Mouse (Mus musculus): Measurements from ENCODE around the gene Rbfox1.

The Rbfox1 gene

DNA sequence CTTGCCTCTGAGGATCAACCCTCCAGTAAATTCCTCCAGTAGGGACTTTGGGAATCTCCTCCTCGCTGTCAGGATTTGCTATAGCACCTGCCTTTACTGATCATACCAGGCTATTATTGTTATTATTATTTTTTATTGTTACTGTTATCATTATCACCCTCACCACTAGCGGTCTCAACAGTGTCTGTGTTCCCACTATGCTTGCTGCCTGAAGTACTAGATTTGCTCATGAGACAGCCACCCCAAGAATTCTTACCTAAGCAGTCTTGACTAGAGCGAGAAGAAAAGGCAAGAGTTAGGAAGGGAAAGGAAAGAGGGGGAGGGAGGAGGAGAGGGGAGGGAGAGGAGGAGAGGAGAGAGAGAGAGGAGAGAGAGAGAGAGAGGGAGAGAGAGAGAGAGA, 954.9 kb downstream of the Rbfox1 start:
- DNase-seq, result no peak

DNA sequence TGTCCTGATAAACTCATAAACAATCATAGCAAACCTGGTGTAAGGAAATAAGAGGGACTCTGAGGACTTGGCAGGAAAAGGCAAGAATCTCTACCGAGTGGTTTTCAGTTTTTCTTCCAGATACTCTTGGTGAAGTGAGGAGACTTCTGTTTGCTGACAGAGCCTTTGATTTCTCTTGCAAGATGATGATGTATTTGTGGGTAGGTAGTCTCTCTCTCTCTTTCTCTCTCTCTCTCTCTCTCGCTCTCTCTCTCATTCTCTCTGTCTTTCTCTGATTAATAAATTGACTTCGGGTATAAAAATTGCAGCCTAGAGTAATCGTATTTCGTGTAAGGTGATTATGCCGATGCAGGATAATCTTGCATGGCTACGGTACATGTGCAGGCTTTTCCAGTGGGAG, 955.3 kb downstream of the Rbfox1 start:
- DNase-seq, result no peak

DNA sequence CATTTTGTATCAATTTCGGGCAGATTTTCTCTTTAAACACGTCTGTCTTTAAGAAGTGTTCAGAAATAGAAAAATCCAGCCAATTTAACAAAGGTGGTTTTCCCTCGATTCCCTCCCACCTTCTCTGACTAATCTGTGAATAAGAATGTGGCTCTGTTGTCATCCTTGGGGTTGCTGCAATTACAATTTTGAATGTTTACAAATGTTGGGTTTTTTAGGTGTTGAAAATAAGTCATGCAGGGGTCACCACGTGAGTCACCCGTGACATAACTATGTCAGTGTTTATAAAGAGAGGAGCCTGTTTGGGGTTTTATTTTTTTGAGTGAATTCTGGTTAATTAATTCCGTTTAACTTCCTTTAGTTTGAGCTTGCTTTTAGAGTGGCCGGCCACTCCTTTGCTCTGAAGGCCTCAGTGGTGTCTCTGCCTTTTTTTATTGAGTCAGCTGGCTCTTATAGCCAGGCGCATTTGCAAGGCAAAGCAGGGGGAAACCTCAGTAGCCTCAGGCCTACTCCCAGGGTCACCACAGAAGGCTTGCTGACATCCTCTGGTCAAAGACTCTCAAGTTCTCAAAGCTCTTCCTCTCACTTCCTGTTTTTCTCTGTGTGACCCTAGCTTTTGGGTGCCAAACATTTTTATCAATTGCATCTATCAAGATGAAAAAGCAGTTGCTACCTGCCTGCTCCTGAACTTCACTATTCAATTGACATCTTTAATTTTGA, 957.1 kb downstream of the Rbfox1 start:
- DNase-seq, result no peak

DNA sequence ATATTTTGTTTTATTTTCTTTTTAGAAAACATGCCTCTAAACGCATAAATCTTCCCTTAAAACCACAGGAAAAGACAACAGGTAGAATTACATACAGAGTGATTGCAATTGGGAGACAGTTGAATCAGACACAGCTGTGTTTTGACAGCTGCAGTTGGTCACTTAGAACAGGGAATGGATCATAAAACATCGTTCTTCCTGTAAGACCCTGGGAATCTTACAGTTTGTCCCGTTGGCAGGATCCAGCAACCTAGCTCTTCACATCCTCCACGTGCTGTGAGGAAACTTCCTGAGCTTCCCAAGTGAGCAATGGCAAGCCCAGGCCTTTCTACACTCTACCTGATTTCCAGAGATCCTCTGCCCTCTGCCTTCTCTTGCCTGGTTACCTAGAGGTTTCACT, 959.5 kb downstream of the Rbfox1 start:
- DNase-seq, result no peak

GRCm38 (mm10) chr16:6851393-6851792, 966.2 kb downstream of the Rbfox1 start:
- DNase-seq, result no peak

DNA sequence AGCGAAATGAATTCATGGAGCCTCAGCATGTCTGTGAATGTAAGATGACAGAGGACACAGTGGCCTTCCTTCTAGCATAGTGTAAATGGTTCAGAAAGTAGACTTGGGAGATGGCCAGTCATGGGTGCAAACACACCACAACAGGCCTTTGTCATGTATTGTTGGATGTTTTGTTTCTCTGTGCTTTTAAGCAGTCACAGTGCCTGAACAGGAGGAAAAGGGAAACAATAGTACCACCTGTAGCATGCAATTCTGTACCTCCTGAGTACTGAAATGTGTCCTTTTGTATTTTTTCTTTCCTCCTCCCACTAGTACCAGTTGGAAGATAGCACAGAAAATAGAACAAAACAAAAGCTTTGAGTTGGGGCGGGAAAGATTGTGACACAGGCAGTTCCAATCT, 968.6 kb downstream of the Rbfox1 start:
- DNase-seq, result no peak

DNA sequence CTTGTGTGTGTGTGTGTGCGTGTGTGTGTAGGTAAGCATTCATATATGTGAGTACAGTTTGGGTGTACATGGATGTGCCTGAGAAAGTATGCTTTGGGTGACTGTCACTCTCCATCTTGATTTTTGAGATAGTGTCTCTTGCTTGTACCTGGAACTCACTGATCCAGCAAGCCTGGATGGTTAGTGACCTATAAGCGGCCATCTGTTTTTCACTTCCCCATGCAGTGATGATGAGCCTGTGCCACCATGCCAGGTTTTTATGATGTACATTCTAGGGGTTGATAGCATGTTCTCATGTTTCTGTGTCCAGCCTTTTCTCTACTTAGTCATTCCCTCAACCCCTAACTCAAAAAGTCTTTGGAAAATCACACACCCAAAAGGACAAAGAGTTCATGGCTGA, 976.5 kb downstream of the Rbfox1 start:
- DNase-seq, result no peak

- no peak for DNase-seq
These were observed 997.7 kb downstream of the Rbfox1 start for GRCm38 (mm10) chr16:6882683-6883430.

- no peak for DNase-seq
These were observed 998.6 kb downstream of the Rbfox1 start for GRCm38 (mm10) chr16:6883798-6884197.

DNA sequence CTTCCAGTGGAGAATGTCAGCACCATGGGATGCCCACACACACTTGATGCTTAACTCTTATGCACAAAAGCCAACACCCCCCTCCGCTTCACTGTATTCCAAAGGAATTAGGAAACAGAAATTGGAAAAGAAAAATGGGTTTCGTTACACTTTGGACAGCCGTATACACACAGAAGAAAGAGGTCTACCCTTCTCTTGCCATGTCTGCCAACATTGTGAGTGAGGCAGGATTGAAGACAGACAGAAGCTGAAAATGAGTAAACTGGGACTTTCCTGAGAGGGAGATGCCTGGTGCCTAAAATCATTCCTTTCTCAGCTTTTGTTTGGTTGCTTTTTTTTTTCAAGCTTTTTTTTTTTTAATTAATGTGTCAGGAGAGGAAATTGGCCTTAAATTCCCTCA, 1000.5 kb downstream of the Rbfox1 start:
- no peak for DNase-seq

DNA sequence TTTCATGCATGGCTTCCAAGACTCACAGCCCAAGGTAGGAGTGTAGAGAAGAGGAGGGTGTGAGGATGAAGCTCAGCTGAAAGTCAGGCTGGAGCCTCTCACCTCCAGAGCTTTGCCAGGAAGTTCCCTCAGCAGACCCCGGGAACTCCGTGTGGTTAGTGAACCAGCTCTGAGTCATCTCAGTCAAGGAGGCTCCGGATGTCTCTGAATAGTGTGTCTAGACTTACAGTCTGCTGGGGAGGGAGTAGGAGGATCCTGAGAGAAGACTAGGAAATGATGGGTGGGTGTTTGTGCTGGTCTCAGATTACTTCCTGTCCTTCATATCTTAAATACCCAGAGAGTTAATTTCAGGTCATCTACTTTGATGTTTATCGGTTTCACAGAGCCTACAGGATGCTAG, 1004.1 kb downstream of the Rbfox1 start:
- DNase-seq, result no peak

DNA sequence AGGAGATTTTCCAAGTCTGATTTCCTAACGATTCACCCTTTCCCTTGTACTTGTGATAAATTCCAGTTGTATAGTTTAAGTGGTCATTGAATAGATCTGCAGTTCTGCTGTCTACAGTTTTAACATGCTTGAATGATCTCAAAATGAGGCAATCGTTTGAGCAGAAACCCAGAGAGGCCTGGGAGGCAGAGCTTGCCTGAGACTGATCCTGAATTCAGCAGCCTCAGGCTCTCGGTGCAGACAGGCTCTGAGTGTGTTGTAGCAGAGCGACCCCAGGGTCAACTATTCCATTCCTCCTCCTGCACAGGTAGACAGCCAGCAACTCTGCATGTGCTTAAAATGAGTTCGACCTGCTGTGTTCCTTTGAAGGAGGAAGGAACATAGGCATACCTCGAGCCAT, 1012.6 kb downstream of the Rbfox1 start:
- DNase-seq, result no peak

DNA sequence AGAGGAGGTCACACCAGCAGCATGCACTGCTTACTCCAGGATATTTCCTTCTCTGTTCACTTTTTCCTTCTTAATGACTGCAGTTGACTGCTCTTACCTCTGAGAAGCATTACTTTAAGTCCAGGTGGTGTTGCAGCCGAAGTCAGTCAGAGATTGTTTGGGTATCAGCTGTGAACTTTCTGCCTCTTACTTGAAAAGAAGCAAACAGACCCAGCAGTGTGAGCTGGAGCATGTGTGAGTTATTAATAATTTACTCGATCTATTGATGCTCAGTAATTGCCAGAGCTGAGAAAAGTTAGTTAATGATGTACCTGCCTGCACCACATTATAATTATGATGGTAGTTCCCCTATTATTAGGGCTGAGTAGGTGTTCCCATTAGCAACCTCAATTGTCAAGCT, 1014.9 kb downstream of the Rbfox1 start:
- no peak for DNase-seq

DNA sequence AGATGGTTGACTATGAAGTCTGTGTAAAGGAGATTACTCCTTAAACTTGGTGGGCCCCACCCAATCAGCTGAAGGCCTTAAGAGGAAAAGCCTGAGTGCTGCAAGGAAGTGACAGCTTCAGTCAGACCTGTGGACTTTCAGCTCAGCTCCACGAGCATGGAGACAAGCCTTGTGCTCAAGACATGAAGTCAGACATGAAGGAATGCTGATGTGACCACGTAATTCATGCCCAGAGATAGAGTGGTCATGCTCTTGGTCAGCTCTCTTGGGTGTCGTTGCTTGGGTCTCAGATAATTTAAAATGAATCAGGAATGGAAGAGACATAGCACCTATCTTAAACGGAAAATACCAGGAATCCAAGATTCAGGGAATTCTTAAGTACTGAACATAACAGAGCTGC, 1019.8 kb downstream of the Rbfox1 start:
- no peak for DNase-seq

DNA sequence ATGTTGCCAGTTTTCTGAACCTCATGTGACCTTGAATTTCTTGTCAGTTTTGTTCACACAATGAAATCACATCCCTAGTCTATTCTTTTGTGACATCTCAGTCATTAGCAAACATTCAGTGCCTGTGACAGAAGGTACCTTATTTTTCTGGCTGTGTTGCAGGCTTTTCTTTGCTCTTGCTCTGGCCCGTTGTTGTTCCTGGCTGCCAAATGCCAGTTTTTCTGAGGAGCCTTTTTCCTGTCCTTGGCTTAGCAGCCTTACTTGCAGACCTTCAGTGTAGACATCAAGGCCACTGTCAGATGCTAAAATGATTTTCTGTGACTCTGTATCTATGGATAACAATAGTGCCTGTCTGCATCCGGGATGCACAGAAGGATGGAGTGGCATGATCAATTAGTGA, 1020.8 kb downstream of the Rbfox1 start:
- DNase-seq, result no peak

DNA sequence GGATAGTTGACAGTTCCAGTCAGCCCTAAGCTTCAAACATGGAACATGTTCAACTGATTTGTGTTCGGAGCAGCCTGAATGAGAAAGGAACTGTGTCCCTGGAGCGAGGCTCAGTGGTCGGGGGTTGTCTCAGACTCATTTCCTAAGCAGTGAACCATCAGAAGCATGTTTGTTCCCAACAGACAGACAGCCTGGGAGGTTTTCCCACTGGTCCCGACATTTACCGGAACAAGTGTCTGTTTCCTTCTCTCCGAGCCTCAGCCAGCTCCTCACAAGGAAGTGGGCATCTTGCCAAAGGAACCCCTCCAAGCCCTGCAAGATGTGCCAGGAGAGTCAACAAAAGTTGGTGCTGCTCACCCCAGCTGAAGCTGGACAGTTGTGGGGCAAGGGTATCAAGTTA, 1022.4 kb downstream of the Rbfox1 start:
- DNase-seq, result peak; percentile 25

DNA sequence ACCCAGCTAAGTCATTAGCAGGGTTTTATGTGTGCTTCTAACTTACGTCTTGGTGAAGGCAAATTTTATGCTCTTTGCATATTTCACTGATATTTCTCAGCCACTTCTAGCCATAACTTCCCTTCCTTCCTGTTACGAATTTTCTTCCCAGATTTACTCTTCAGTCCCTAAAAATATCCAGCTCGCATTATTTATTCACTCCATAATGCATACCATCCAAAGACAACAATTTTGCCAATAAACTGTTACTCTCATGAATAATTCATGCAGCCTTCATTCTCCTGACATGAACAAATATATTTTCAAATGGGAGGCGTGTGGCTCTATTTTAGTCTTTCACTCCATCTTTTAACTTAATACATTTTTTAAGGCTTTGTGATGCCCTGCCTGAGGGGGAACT, 1029.4 kb downstream of the Rbfox1 start:
- DNase-seq, result no peak

DNA sequence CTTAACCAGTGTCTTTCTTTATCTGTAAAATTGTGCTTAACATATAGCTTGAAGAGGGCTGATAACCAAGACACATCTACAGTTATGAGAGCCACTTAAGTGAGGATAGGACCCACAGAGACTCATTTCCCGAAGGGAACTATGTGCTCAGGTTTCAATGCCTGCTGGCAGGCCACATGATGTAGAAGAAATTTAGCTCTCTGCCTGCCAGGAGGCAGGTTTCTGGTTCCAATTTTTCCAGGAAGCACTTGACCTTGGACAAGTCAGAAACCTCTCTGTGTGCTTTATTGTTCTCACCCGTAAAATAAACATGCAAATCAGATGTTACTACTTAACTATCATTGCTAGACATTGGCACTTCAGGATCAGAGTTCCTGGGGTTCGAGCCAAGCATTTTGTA, 1033.5 kb downstream of the Rbfox1 start:
- DNase-seq, result no peak

DNA sequence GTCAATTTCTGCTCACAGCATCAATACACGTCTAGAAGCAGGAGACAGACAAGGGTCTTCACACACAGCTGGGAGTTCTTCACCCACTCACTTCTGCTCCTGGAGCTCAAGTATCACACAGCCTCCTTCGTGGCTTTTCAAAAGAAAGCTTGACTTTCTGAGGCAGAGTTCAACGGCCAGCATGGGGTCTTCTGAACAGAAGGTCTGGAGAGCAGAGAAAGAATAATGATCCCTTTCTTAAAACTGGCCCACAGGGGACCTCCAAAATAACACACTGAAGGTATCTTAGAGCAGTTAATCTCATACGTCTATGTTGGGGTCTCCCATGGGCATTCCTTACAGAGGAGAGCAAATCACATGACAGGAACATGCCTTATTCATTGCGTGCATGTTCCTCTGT, 1034.5 kb downstream of the Rbfox1 start:
- DNase-seq, result no peak

DNA sequence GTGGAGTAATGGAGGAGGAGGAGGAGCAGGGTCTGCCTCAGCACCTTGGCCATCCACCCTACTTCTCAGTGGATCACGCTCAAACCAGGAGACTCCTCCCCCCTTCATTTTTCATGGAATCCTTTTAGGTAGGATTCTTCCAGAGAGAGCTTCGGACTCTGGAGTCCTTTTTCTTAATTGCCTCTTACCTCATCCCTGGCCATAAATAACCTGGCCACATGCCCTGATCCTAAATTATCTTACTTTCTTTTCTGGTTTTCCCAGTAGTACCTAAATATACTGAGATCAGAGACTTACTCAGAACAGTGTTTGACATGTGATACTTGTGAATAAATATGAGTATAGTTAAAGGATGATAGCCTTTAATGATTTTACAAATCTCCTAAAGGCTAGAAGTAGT, 1042.5 kb downstream of the Rbfox1 start:
- no peak for DNase-seq

GRCm38 (mm10) chr16:6930795-6931194, 1045.6 kb downstream of the Rbfox1 start:
- DNase-seq, result no peak

- DNase-seq, result no peak
These were observed 1061.0 kb downstream of the Rbfox1 start for GRCm38 (mm10) chr16:6946151-6946550.

DNA sequence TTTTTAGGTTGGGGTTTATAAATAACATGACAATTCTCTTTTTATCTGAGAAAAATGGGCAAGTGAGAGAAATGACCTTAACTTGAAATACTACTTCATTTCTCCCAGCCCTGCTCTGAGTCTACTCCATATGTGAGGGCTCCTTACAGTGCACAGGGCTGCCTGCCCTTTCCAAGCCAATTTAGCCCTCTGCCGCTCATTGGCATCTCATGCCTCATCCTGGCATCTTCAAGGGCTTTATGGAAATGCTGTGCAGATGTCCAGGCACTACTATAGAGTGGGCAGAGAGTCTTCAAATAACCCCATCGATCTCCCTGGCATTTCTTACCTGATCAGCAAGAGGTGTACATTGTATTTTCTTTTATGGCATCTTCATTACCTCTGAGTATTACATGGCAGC, 1064.5 kb downstream of the Rbfox1 start:
- DNase-seq, result no peak

DNA sequence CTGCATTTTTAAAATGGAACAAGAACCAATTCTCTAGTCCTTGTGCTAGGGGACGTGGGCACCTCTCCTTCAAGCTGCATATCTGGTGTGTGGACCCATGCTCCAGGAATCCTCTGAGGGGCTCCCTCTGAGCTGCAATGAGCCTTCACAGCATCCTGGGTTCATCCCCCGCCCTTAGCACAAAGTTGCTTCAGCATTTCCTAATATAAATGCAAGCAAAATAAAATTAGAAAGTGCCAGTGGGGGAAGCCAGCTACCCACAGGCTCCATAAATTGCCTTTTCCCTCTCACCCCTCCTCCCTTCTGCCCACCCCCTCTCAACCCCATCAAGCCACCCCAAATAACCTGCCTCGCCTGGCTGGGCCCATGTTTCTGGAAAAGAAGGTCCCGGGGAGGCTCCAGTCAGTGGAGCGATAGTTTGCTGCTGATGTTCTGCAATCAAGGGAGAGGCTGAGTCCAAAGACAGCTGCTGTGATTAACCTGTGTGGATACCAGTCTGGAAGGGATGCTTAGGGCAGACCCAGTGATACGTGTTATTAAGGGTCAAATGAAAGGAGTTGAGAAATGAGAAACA, 1070.0 kb downstream of the Rbfox1 start:
- no peak for DNase-seq
